Mouse (Mus musculus): ENCODE data around the gene Kmt2d. TPM values are rescaled to one million over a fixed set of nuclear protein-coding genes. Genes with fewer than 3 reads are reported as not detected.
A peak's percentile ranks its signal among the peaks of the same experiment; 100 is the strongest.
"Not testable (repeated sequence)": the region's sequence is repeated elsewhere in the genome, so short reads cannot be mapped to it uniquely, and the experiment has no call there.

Kmt2d gene
- total RNA-seq, 2 experiments from 2014 or later = 47.0 to 58.4 TPM

DNA sequence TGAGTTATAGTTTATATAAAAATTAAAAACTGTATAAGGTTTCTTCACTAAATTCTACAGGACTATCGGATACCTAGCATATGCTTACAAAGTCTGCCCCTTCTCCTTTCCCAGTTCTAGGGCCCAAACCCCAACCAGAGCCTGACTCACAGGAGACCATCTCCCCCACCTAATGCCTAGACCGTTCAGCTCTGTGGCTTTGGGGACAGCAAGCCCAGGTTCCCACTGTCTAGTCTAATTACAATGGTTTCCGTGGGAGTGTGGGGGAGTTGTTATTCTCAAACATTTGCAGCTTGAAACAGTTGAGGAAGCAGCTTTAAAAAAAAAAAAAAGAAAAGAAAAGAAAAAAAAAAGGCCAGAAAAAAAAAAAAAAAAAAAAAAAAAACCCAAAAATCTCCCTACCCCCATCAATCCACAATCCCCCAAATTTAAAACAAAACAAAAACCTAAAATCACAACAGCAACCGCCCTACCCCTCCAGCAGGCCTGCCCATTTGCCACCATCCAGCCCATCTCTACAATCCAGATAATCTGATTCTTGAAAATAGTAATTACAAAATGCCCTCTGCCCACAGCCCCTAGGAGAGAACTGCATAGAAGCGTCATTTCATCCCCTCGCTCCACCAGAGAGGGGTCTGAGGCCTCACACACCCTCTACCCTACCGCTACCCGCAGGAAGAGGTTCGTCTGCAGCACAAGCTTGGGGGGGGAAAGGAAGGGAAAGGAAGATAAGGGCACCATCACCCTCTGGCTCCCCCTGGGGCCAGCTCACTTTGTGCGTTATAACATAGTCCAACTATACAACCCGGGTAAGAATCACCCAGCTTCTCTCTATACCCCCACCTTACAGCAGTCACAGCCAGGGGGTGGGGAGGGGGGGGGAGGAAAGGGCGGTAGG is 38.6 kb downstream of the Kmt2d start:
- DNase-seq = no peak

- no peak for DNase-seq
Measured at GRCm38 (mm10) chr15:98831684-98832035, 39.3 kb downstream of the Kmt2d start.

DNA sequence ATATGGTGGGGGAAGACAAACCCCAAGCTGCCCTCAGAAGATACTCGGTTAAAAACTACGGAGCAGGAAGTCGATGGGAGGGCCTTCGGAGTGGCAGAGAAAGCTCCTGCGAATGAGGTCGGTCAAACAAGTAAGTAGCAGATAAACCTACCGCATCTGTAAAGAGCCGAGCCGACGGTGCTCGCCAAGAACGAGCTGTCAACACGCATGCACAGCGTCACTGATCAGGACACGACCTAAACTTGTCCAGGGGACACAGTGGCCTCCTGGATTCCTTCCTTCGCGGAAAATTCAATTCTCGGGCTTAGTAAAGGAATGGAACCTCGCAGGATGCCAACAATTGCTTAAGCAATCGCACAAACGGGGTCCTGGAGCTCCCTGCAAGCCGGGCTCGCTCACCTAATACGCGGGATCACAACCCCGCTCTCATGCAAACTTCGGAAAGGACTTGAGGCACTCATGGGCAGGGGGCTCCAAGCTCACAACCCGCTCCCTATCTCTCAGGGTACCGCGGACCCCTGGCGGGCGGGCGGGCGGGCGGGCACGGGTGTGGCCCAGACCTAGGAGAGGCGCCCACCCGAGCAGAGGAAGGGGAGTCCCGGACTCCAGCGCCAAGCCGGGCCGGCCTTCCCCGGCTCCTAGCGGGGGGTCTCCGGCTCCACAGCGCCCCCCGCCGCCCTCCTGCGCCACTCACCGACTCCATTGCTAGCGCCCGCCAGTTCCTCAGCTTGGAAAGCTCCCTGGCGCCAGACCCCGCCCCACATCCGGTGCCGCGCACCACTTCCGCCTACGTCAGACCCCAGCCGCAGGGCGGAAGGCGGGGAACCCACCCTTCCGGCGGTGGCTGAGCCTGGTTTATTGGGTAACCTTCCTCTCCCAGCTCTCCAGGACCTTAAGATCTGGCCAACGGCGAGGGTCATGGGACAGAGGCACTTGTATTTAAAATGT is 40.0 kb downstream of the Kmt2d start, which contains the start of gene Prkag1:
TSS of gene Prkag1 (minus strand) at position 786 of the 948 bp plus-strand sequence.
- peak; percentile 96 to 98 for DNase-seq

GRCm38 (mm10) chr15:98827611-98828011 is 43.4 kb downstream of the Kmt2d start:
- DNase-seq = no peak

DNA sequence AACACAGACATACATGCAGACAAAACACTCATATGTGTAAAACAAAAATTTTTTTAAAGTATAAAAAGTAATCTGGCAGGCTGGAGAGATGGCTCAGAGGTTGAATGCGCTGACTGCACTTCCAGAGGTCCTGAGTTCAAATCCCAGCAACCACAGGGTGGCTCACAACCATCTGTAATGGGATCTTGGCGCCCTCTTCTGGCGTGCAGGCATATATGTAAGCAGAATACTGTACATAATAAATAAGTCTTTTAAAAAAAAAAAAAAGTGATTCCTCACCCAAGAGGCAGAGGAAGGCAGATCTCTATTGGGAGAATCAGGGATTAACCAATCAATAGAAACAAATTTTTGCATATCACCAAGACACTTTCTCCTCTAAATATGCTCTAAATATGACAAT is 47.6 kb downstream of the Kmt2d start:
- no peak for DNase-seq

GRCm38 (mm10) chr15:98822147-98822546 is 48.9 kb downstream of the Kmt2d start:
- no peak for DNase-seq

DNA sequence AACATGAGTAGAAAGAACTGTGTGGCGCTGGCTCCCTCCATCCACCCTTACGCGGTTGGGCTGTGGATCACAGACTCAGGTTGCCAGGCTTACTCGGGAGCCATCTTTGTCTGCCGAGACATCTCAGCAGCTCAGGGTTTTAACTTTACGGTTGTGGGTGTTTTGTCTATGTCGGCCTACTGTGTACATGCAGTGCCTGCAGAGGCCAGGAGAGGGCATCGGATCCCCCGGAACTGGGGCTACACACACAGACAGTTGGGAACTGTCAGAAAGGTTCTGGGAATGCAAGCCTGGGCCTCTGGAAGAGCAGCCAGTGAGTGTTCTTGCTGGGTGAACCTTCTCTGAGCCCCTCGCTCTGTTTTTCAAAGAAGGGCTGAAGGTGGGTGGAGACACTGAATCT is 49.6 kb downstream of the Kmt2d start:
- peak in 1 of 2 experiments; percentile 44 for DNase-seq

DNA sequence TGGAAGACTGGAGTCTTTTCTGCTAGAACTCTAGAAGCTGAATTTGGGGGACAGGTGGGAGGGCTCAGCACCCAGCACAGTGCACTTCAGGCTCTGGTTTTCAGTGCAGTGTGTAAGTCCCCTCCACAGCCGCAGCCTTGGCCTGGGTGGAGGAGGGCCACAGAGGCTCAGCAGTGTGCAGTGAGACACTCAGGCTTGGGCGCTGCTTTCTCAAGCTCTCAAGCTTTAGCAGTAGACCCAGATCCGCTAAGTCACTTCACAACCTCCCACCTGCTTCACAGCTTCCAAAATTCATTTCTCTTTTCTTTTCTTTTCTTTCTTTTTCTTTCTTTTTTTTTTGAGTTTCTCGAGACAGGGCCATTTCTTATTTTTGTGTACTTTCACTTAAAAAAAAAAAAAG is 50.1 kb downstream of the Kmt2d start:
- no peak for DNase-seq

DNA sequence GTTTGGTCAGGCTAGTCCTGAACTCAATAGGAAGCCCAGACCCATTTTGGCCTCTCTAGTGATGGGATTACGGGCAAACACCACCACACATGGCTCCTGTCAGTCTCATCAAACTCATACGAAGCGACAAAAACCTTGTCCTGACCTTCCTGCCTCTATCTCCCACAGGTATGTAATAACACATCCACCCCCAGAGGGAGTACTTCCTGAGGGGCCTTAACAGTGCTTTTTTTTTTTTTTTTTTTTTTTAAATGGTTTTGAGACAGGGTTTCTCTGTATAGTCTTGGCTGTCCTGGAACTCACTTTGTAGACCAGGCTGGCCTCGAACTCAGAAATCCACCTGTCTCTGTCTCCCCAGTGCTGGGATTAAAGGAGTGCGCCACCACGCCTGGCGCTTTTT is 52.8 kb downstream of the Kmt2d start:
- no peak for DNase-seq

DNA sequence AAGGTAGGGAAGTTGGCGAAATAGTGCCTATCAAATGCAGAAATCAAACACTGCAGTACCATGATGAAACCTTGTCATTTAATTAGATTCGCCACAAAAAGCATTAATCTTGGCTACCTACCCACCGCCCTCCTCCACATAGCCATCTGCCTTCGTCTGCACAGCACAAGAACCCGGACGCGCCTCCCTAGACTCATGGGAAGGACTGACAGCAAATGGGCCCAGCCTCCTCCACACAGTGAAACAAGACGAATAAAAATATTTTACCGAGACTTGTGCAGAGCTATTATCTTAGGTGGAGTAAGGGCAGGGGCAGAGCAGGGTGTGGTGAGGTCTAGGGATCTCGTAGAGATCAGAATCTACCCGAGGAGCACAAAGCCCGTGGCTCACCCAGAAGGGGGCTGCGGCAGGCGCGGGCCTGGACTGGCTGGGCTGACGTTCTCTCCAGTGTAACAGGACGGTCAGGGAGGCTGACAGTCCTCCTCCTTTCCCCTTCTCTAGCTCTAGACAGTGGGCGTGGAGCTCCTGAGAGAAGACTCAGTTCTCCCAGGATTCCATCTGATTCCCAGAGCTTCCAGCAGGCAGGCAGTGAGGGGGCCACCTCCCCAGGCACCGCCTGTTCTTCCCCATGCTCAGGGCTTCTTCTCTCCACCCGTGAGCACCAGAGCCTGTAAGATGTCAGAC is 58.1 kb downstream of the Kmt2d start:
- DNase-seq = no peak

DNA sequence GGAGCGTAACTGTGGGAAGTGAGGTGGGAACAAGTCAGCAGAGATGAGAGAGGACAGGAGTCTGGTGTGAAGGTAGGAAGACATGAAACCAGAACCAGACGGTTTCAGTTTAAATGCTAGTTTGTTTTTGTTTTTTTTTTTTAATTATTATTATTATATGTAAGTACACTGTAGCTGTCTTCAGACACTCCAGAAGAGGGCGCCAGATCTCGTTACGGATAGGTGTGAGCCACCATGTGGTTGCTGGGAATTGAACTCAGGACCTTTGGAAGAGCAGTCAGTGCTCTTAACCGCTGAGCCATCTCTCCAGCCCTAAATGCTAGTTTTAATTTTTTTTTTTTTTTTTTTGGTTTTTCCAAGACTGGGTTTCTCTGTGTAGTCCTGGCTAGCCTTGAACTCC is 60.8 kb downstream of the Kmt2d start:
- not testable (repeated sequence) for DNase-seq

DNA sequence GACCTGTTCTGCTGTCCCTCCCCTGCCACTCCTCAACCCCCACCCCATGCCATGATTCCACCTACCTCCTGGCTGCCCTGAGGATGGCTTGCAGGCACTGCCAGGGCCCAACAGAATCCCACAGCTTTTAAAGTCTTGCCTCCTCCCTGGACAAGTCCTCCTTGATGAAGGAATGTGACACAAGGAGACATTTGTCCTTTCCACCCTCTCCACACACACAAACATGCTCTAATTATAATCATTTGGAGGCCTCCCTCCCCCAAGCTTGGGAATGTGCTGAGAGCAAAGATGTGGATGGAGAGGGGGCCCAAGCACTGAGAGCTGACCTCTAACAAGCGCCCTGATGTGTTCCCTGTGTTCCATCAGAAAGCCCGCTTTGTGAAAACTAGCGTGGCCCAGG is 61.6 kb downstream of the Kmt2d start, which contains the start of gene Ddn:
TSS of gene Ddn (minus strand) at position 101 of the 400 bp plus-strand sequence.
- DNase-seq = no peak

- DNase-seq = no peak
Measured at GRCm38 (mm10) chr15:98808651-98809134, 62.3 kb downstream of the Kmt2d start.

DNA sequence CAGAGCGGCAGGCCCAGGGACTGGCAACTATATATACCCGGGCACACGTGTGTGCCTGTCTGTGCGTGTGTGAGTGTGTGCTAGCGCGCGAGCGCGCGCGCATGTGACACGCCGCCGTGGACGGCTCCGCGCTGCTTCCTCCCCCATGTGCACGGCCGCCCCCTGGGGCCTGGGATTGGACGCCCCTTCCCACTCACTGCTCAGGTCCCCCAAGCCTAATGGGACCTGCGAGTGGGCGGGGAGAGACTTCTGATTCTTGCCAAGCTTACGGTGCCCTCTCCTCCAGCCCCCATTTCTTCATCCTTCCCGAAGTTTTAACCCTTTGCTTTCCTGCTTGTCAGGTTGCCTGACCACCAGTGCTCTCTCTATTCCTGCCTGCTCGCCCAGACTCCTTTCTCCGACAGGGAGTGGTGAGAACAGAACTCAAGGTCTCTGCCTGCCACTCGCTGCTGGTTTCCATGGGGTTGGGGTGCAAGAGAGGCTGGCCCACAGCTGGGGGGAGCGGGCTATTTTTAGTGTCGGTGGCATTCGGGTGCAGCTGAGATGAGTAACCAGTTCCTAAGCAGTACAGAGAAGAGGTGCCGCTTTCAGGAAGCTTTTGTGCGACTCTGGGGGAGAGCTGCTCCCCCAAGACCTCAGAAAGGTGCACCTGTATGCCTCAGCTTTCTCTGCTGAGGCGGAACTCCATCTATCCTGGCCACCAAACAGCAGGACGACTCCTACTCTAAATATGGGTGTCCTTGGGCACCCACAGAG is 62.9 kb downstream of the Kmt2d start:
- peak; percentile 42 to 60 for DNase-seq

- no peak for DNase-seq
Measured at GRCm38 (mm10) chr15:98806809-98807770, 63.9 kb downstream of the Kmt2d start.

- DNase-seq = no peak
Measured at GRCm38 (mm10) chr15:98806071-98806808, 64.8 kb downstream of the Kmt2d start.

DNA sequence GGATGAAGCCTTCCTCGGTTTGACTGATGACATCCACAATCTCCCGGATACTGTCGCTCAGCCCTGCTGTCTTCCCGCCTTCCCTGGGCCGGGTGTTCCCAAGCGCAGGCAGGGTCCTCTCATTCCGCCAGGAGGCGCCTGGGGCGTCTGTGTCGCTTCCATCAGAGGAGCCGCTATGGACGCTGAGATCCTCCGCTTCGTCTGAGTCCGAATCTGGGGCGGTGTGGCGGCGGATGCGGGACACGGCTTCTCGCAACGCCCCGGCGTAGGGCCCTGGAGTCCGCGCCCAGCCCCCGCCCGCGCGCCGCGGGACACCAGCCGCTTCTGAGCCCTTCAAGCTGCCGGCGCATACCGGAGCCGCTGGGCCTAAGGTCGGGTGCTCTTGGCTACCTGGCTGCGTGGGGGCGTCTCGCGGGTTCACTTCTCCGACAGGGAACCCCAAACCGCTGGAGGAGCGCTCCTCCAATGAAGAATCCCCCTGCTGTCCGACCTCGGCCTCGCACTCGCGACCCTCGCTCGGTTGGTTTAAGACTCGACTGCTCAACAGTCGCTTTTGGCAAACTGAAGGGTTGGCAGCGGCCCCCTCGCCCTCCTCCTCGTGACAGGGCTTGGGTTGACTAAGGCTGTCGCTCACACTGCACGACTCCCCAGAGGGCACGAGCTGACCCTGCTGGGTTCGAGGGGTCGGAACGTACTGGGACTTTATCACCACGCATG is 65.5 kb downstream of the Kmt2d start:
- DNase-seq = peak; percentile 71 to 85

DNA sequence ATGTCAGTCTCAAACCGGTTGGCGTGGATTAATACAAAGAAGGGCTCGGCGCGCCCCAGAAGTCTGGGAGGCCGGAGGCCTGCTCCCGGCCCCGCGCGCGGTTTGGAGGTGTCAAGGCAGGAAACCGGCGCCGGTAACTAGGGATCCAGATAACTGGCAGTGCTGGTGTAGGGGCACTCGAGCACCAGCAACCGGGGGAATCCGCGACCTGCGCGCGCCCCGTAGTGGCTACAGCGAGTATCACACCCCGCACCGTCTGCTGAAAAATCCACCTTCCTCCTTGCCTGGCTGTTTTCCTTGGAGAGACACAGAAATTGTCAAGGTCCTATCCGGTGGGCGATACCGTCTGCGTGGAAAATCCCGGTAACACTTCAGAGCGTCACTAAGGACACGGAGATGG is 67.0 kb downstream of the Kmt2d start:
- DNase-seq = peak; percentile 72 to 90

GRCm38 (mm10) chr15:98802926-98803325 is 68.1 kb downstream of the Kmt2d start:
- DNase-seq = no peak
